Mouse (Mus musculus) olfactory bulb, adult 2 months (tissue): ENCODE data around the gene Hist2h2bb.
"Not testable (repeated sequence)": the region's sequence is repeated elsewhere in the genome, so short reads cannot be mapped to it uniquely, and the experiment has no call there.

Experiments used
- CTCF ChIP-seq: fragments of 200-500 bp; IDR thresholded peaks from 2 replicates; pipeline ENCODE4 v1.5.1; 2012; ENCODE audit warnings: low read depth, mild to moderate bottlenecking, low read length, moderate library complexity; ENCODE audit not compliant: insufficient read depth
- POLR2A ChIP-seq: fragments of 200-500 bp; IDR thresholded peaks from 2 replicates; pipeline ENCODE4 v1.6.1; 2012; ENCODE audit warnings: mild to moderate bottlenecking, low read depth, low read length, moderate library complexity; ENCODE audit not compliant: insufficient read depth

DNA sequence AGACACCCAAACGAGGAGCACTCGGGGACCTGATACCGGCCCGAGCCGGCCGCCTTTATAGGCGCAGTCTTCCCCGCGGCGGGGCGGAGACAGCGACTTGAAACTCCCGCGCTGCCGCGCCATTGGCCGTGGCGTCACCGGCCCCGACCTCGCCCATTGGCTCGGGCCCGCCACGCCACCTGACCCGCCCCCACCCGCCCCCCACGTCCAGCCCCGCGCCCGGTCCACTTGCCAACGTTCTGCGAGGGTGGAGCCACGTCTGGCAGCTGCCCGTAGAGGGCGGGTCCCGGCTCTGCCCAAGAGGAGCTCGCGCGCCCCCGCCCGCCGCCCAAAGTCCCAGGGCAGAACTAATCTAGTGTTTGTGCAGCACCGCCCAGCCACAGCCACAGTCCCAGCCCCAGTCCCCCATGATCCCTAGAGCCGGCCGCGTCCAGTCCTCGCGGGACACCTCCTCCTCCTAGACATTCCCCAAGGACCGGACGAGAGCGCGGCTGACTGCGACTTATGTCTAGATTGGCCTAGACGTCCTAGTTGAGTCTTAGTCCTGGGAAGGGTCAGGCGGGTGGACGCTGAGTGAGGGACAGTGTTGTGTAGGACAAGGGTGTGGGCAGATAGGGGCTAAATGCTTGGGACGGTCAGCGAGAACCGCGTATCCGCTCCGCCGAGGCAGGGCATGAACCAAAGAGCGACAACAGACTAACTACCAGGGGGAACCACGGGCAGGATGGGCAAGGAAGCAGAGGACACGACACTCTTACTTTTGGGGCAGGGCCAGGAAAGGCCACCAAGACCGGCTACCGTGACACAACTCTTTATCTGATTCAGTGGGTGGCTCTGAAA lies 30.4 kb upstream of the Hist2h2bb start, which contains the start of gene Hist2h3c2:
- TF ChIP-seq CTCF, POLR2A: not testable (repeated sequence)
